Mouse (Mus musculus) thymus, adult 18-20 months (tissue): ENCODE data around the gene Sbf2.

Experiments
- DNase-seq, 2 experiments: peaks; one replicate each; pipeline ENCODE4 v3.0.0; 2022; ENCODE audit warnings: mixed read lengths in 2 of 2

Sbf2 gene

DNA sequence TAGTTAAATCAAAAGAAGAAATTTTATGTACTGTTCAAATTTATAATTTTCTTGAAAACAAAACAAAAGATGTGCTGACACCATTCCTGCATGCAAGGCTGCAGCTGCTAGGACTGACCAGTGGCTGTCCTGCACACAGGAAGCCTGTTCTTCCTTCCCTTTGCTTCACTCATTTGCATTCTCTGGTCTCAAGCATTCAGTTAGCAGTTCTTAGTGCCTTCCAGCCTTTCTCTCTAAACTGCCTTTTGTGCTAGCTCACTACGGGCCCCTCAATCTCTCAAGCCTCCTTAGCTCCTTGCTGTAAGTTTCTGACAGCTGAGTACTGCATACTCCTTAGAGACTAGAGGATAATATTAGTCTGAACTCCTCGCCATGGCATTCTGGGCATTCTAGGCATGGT, 227.2 kb downstream of the Sbf2 start:
- no peak for DNase-seq

GRCm38 (mm10) chr7:110385482-110385881, 229.2 kb downstream of the Sbf2 start:
- no peak for DNase-seq

GRCm38 (mm10) chr7:110384343-110384742, 230.4 kb downstream of the Sbf2 start:
- no peak for DNase-seq

DNA sequence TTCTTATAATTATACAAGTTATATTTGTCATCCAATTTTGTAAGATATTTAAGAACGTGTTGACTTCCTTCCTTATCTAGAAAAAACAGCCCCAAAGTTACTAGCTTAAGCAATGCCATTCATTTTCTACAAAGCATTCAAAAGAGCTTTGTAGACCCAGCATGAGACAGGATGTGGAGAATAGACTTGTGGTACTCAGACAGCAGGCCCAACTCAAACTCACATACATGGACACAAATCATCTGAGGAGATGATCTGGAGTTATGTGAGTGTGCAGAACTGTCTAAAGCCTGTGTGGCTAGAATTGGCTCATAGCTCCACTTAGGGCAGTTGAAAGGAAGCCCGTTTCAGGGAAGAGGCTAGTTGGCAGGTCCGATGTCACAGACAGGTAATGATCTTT, 233.1 kb downstream of the Sbf2 start:
- DNase-seq = no peak

DNA sequence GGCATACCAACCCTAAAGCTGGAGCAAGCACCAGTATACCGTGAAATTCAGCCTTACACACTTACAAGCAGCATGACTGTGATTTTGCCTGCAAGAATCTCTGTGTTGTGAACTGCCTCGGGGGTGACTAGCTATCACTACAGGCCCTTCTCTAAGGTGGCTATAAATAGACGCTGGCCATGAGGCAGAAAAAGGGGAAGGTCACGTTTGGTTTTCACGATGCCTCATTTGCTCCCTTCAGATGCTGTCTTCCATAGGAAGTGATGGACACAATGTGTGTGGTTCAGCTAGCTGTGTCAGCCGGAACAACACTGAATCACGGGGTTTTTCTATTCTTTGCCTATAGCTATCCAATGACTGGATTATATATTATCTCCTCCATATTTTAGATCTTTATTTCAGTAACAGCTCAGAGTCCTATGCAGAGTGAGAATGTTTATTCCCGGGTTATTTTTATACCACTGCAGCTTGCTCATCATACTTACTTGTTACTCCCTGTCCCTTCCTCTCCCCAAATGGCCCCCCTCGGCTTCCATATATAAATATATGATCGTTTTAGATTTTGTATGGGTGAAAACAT, 235.3 kb downstream of the Sbf2 start:
- no peak for DNase-seq

- no peak for DNase-seq
Observed at GRCm38 (mm10) chr7:110372529-110372928, 242.2 kb downstream of the Sbf2 start.

GRCm38 (mm10) chr7:110362005-110362404, 252.7 kb downstream of the Sbf2 start:
- DNase-seq = no peak

GRCm38 (mm10) chr7:110361516-110361915, 253.2 kb downstream of the Sbf2 start:
- no peak for DNase-seq

GRCm38 (mm10) chr7:110359391-110359790, 255.3 kb downstream of the Sbf2 start:
- DNase-seq = no peak

DNA sequence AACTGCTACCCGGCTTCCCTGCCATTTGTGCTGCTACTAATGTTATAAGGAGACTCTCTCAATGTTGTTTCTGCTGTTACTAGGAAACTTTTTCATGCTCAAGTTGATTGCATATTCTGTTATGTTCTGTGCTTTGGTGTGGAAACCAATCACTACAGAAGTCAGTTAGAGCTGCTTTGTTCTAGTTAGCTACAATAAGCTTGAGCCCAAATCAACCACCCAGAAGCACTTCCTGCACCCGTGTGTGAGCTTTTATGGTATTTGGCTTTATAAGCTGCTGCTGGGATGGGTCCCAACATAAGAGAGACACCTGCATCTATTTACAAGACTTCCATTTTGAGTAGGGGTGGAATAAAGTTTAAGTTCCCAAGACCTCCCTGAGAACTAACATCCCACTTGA, 260.8 kb downstream of the Sbf2 start:
- peak in 1 of 2 experiments; percentile 9 for DNase-seq

GRCm38 (mm10) chr7:110347250-110347649, 267.5 kb downstream of the Sbf2 start:
- no peak for DNase-seq

GRCm38 (mm10) chr7:110337601-110338000, 277.1 kb downstream of the Sbf2 start:
- no peak for DNase-seq

DNA sequence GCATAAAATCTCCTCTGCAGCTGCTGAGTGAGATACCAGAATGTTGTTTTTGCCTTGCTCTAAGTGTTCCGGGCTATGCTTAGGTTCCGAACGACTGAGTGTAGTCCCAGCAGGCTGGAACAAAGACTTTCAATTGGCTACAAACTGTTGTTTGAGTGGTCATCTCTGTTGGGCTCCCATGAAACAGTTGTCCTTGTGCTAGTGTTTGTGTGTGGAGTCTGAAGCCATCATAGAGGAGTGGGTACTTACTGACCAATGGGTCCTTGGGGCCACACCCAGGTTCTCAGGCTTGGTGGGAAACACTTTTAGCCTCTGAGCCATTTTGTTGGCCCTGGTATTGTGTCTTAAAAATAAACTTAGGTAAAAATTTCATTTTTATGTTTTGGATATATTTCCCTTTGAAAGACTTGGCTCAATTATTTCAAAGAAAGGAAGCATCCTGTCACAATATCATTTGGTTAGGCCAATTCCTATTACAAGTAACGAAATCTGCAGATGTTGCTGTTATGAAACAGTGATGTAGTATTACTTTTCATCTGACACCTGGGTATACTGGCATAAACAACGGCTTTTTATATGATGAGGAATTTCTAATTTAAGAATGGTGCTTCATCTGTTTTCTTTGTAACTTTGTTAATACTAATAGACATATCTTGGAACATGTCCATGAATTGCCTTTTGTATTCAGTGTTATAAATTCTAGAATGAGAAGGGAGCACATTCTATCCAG, 289.2 kb downstream of the Sbf2 start:
- no peak for DNase-seq

GRCm38 (mm10) chr7:110324852-110325251, 289.9 kb downstream of the Sbf2 start:
- DNase-seq = no peak

DNA sequence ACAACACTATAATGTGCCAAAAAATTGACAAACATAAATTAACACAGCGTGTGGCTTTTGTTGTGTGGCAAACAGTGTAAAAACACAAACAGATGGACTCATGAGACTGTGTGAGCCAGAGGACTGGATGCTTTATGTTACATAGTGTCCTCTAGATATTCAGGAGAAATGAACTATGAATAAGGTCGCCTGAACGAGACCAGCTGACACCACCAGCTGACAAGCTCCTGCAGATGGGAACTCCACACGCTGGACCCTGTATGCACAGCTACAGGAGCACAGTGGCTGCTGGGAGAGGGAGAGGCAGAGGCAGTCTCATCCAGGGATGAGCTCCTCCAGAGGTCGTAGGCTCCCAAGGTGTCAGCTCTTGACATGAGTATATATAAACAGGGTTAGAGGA, 293.6 kb downstream of the Sbf2 start:
- no peak for DNase-seq

- no peak for DNase-seq
Observed at GRCm38 (mm10) chr7:110318971-110319519, 295.7 kb downstream of the Sbf2 start.

- no peak for DNase-seq
Observed at GRCm38 (mm10) chr7:110317412-110317811, 297.3 kb downstream of the Sbf2 start.

GRCm38 (mm10) chr7:110315352-110315751, 299.4 kb downstream of the Sbf2 start:
- no peak for DNase-seq

DNA sequence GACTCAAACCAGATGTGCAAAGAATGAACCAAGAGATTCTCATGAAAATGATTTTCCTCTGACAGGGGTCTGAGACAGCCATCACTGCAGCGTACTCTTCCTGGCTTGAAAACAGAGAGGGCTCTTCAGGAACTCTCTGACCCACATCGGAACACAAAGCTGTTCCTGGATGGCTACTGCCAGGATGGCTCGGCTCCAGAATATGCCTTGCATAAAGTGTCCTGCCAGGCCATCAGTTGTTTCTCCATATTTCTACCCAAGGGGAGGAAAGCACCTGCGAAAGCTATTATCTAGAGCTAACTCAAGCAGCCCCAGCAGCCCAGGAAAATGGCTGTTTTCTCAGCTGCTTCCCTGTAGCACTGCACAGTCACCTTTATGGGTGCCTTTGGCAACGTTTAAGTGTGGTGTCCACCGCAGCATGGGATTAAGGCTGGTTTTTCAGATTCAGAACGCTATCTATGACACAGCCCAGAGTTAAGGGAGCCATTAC, 300.3 kb downstream of the Sbf2 start:
- no peak for DNase-seq

DNA sequence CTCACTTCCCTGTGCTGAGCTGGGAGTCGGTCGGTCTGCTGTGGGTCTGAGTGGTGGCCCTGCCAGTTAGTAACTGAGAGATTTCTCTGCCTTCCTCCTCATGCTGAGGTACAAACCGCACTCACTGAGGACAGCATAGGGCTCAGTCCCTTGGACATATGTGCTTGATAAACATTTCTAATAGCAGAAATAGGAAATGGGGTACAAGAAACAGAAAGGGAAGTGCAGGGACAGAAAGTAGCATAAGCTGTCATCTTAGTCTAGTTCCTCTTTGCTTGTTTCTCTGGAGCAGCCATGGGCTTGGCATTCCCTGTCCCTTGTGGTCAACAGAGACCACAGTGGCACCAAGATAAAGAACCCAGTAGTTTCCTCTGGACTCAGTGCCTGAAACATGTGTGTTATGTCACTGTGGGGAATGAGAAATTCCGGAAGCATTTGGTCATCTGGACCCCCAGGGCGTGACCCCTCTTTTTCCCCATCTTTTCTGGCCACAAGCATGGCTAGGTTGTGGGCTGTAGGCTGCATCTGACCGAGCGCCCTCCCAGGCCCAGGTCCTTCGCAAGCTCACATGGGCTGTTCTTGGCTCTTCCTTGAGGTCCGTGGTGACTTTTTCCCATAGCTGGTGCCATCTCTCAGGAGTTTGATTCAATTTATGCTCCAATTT, 301.2 kb downstream of the Sbf2 start:
- DNase-seq = no peak

DNA sequence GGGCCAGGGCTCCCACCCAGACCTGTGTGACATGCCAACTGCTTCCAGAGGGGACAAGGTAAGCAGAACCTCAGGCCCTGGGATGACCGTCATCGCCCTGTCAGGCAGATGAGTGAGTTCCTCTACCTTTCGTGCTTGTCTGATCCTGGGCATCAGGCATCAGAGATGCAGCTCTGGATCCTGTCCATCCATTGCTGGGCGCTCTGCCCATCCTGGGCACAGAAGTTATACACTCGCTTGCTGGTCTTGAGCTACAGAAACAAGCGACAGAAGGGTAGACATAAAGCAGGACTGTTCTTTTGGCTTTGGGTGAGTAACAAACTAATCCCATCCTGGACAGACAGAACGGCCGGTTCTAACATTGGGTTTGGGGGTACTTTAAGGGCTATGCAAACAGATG, 305.5 kb downstream of the Sbf2 start:
- no peak for DNase-seq

DNA sequence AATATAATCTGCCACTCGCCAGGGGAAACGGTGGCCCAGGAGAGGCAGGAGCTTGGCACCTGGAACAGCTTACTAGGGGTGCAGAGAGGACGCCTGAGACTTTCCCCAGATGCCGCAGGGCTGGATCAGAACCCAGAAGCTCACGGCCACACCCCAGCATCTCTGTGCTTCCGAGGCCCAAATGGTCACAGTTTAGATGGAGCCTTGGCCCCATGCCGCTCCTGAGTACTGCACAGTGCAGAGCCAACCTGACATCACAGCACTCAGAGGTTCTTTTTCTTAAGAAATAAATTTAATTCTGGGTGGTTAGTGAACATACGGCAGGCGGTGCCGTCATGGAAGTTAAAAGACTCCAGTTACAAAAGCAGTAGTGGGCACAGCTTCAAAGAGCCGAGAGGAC, 307.0 kb downstream of the Sbf2 start:
- DNase-seq = no peak

DNA sequence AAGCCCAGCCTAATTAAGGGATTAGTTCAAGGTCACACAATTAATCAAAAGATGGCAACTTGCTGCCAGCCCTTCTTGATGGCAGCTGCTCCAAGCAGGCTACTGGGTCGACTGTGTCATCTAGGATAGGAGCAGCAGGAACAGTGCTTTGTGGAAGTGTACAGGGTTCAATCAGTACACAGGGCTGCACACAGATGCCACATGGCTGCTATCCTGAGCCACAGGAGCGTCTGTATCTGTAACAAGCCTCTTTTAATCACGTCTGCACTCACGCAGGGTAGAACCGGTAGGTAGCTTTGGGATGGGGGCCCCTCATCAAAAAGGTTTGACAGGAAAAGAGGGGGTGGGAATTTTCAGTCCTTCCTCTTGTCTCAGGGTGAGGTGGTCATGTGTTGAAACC, 308.4 kb downstream of the Sbf2 start:
- DNase-seq = no peak

GRCm38 (mm10) chr7:110305486-110305885, 309.2 kb downstream of the Sbf2 start:
- no peak for DNase-seq
